Mouse (Mus musculus) lung, embryonic 14.5 days (tissue): ENCODE results near the gene Kalrn. TPM values are rescaled to one million over a fixed set of nuclear protein-coding genes. Genes with fewer than 3 reads are reported as not detected.

Experiments used
- ATAC-seq: fragments of 200-750 bp; cut with Nextera tagmentation; 2 replicates; pipeline ENCODE4 v1.8.0; 2017; ENCODE audit warnings: mild to moderate bottlenecking, moderate TSS enrichment, moderate library complexity; ENCODE audit not compliant: insufficient read depth
- DNase-seq: peaks from one replicate; pipeline ENCODE4 v3.0.0-alpha.2; 2015
- H3K27ac ChIP-seq: fragments of 300-500 bp; sonication (generic); 2 replicates; pipeline ENCODE4 v1.5.1; 2014; ENCODE audit warnings: low read depth, mild to moderate bottlenecking, moderate library complexity
- H3K27me3 ChIP-seq: fragments of 300-500 bp; sonication (generic); 2 replicates; pipeline ENCODE4 v1.6.1; 2014; ENCODE audit warnings: low read length, control low read depth; ENCODE audit not compliant: insufficient read depth
- H3K36me3 ChIP-seq: fragments of 300-500 bp; sonication (generic); 2 replicates; pipeline ENCODE4 v1.6.1; 2014; ENCODE audit warnings: control low read depth; ENCODE audit not compliant: insufficient read depth
- H3K4me1 ChIP-seq: fragments of 300-500 bp; sonication (generic); 2 replicates; pipeline ENCODE4 v1.6.1; 2014; ENCODE audit warnings: antibody characterized with exemption, control low read depth; ENCODE audit not compliant: insufficient read depth
- H3K4me2 ChIP-seq: fragments of 300-500 bp; sonication (generic); 2 replicates; pipeline ENCODE4 v1.6.1; 2014; ENCODE audit warnings: mild to moderate bottlenecking
- H3K4me3 ChIP-seq: fragments of 300-500 bp; sonication (generic); 2 replicates; pipeline ENCODE4 v1.5.1; 2014; ENCODE audit warnings: low read depth, low read length
- H3K9ac ChIP-seq: fragments of 300-500 bp; sonication (generic); 2 replicates; pipeline ENCODE4 v1.6.1; 2014
- H3K9me3 ChIP-seq: fragments of 300-500 bp; sonication (generic); 2 replicates; pipeline ENCODE4 v1.6.1; 2016; ENCODE audit warnings: low read depth, low read length, control low read depth
- CTCF ChIP-seq: IDR thresholded peaks from 2 replicates; pipeline ENCODE4 v1.5.1; 2016; ENCODE audit warnings: antibody characterized with exemption, low read depth
- WGBS: fragments of 180-500 bp; shearing (Covaris S2); extraction: QIAGEN DNeasy Blood & Tissue Kit; methylation state at CpG from one replicate; pipeline ENCODE4 v1.1.7; 2014; 5-methylcytosine and 5-hydroxymethylcytosine counted together
- polyA plus RNA-seq: library from polyadenylated mRNA; unstranded; fragments of >200 nt; fragmentation: Nextera tagmentation; extraction: Ambion mirVana; gene quantifications from 2 replicates; pipeline ENCODE4 v1.2.1, GENCODE M21; 2014

Kalrn gene
- polyA plus RNA-seq, 1 experiment from 2014 or later: 15.0 TPM

- 72% methylated on average over 6 of the region's 6 CpGs for WGBS
- Histone ChIP-seq H3K27me3 (no peaks in the 10 kb centered on the region), H3K4me3 (no peak overlapping the region), H3K36me3 (no peaks in the 10 kb centered on the region), H3K4me2 (no peak overlapping the region), H3K4me1 (peaks cover 27% of the 10 kb centered on the region), H3K9ac (no peak overlapping the region), H3K27ac (no peak overlapping the region), H3K9me3 (no peaks in the 10 kb centered on the region)
- no peak for ATAC-seq
- DNase-seq: no peak
- no peak for TF ChIP-seq CTCF
Observed at GRCm38 (mm10) chr16:33930785-33931184, 642.5 kb downstream of the Kalrn start.

- Histone ChIP-seq H3K27me3 (no peaks in the 10 kb centered on the region), H3K4me2 (no peak overlapping the region; the same call in 1 of the 2 replicates), H3K9me3 (no peaks in the 10 kb centered on the region), H3K9ac (no peak overlapping the region), H3K4me3 (no peak overlapping the region), H3K4me1 (peaks cover 20% of the 10 kb centered on the region), H3K36me3 (no peaks in the 10 kb centered on the region), H3K27ac (peak overlapping the region; percentile 31; the same call in 1 of the 2 replicates)
- DNase-seq: peak; percentile 88
- TF ChIP-seq CTCF: no peak
- 38% methylated on average over 9 of the region's 9 CpGs for WGBS
- ATAC-seq: peak; percentile 76; the same call in 1 of the 2 replicates
Observed at GRCm38 (mm10) chr16:33928788-33929462, 644.4 kb downstream of the Kalrn start.

- WGBS: 65% methylated on average over 6 of the region's 6 CpGs
- no peak; the same call in 1 of the 2 replicates for TF ChIP-seq CTCF
- no peak overlapping the region for H3K27ac ChIP-seq
- no peak overlapping the region for H3K4me2 ChIP-seq
- no peaks in the 10 kb centered on the region for H3K27me3 ChIP-seq
- H3K36me3 ChIP-seq: no peaks in the 10 kb centered on the region
- peaks cover 22% of the 10 kb centered on the region for H3K4me1 ChIP-seq
- ATAC-seq: no peak
- H3K9me3 ChIP-seq: no peaks in the 10 kb centered on the region
- H3K4me3 ChIP-seq: no peak overlapping the region
- DNase-seq: no peak
- no peak overlapping the region for H3K9ac ChIP-seq
Observed at GRCm38 (mm10) chr16:33927263-33927824, 646.0 kb downstream of the Kalrn start.

GRCm38 (mm10) chr16:33923758-33924157 is 649.6 kb downstream of the Kalrn start:
- no peak for TF ChIP-seq CTCF
- Histone ChIP-seq H3K4me1 (peaks cover 23% of the 10 kb centered on the region), H3K4me2 (no peak overlapping the region), H3K36me3 (peaks cover 14% of the 10 kb centered on the region; the same call in 1 of the 2 replicates), H3K9me3 (no peaks in the 10 kb centered on the region), H3K4me3 (no peak overlapping the region), H3K27ac (no peak overlapping the region), H3K9ac (no peak overlapping the region), H3K27me3 (no peaks in the 10 kb centered on the region)
- ATAC-seq (no peak), DNase-seq (no peak)
- 84% methylated on average over 8 of the region's 8 CpGs for WGBS

GRCm38 (mm10) chr16:33923001-33923316 is 650.4 kb downstream of the Kalrn start:
- Histone ChIP-seq H3K9me3 (no peaks in the 10 kb centered on the region), H3K27me3 (no peaks in the 10 kb centered on the region), H3K4me1 (peaks cover 22% of the 10 kb centered on the region), H3K4me2 (no peak overlapping the region), H3K9ac (no peak overlapping the region), H3K4me3 (no peak overlapping the region), H3K36me3 (peaks cover 15% of the 10 kb centered on the region; the same call in 1 of the 2 replicates), H3K27ac (peak overlapping the region; percentile 77)
- TF ChIP-seq CTCF: no peak
- 57% methylated on average over 5 of the region's 5 CpGs for whole genome bisulfite sequencing
- DNase-seq: no peak
- ATAC-seq: no peak

GRCm38 (mm10) chr16:33922111-33923000 is 651.0 kb downstream of the Kalrn start:
- ATAC-seq: peak; percentile 61
- H3K9me3 ChIP-seq: no peaks in the 10 kb centered on the region
- WGBS: 28% methylated on average over 18 of the region's 18 CpGs
- H3K9ac ChIP-seq: no peak overlapping the region; the same call in 1 of the 2 replicates
- TF ChIP-seq CTCF: no peak
- peaks cover 15% of the 10 kb centered on the region; the same call in 1 of the 2 replicates for H3K36me3 ChIP-seq
- no peak overlapping the region for H3K4me2 ChIP-seq
- H3K27me3 ChIP-seq: no peaks in the 10 kb centered on the region
- H3K4me1 ChIP-seq: peaks cover 27% of the 10 kb centered on the region
- no peak overlapping the region for H3K4me3 ChIP-seq
- peak overlapping the region; percentile 77 for H3K27ac ChIP-seq
- peak; percentile 58 for DNase-seq

- Histone ChIP-seq H3K4me2 (no peak overlapping the region), H3K27me3 (no peaks in the 10 kb centered on the region), H3K9ac (no peak overlapping the region; the same call in 1 of the 2 replicates), H3K27ac (peak overlapping the region; percentile 77), H3K36me3 (peaks cover 15% of the 10 kb centered on the region; the same call in 1 of the 2 replicates), H3K4me3 (no peak overlapping the region), H3K9me3 (no peaks in the 10 kb centered on the region), H3K4me1 (peaks cover 35% of the 10 kb centered on the region)
- WGBS: 46% methylated on average over 5 of the region's 5 CpGs
- DNase-seq (peak; percentile 59), ATAC-seq (no peak)
- no peak for TF ChIP-seq CTCF
Observed at GRCm38 (mm10) chr16:33921514-33921913, 651.8 kb downstream of the Kalrn start.

Other genes with a start within 250 kb of the Kalrn start
- gene Ropn1, start 76.4 kb upstream of the Kalrn start, polyA plus RNA-seq: not detected in 2 replicates
- 10.0 and 10.1 TPM in 2 replicates for gene Ccdc14, start 117.1 kb upstream of the Kalrn start, polyA plus RNA-seq
- 117 and 122 TPM in 2 replicates for gene Mylk, start 171.7 kb upstream of the Kalrn start, polyA plus RNA-seq